ENCODE assay signal across 10 mouse cellular contexts in genomic region chr8:108707576-108708281, GRCm38 (mm10).
DNase-seq lines count a peak whose midpoint lies in the region; ATAC-seq lines count a peak whose summit lies in the region.
"Had no signal": no experiment of that assay in that cellular context is flagged by ENCODE, and none has a peak within 500 bp of the region (broad histone marks: within the 10 kb centered on the region; RNA-seq: fewer than 3 reads in every experiment).

No protein-coding gene starts in this region.

- no peak overlapping the region for H3K4me3 ChIP-seq in kidney, embryonic 14.5 days (ENCODE audit: low read length)
- H3K4me3 ChIP-seq in embryonic facial prominence, embryonic 13.5 days = peak overlapping the region; percentile 84
- 0 out of 2 replicates have a peak overlapping the region, but pooled peaks have one; percentile 5 for H3K4me3 ChIP-seq in intestine, embryonic 16.5 days (ENCODE audit: low read length)

- no peak for DNase-seq in kidney, adult 8-10 months
- DNase-seq in neural tube, embryonic 10.5 days (ENCODE audit: extremely low spot score, low spot score) = peak; percentile 12
- no peak for DNase-seq in right cerebral cortex, adult 2 months (ENCODE audit: low spot score in 2 of 2)
- DNase-seq in frontal cortex, postnatal 14 days (ENCODE audit: low spot score in 2 of 2) = no peak
- no peak for DNase-seq in T-cell, adult 2 months (ENCODE audit: low spot score)
- DNase-seq: cerebellum, postnatal 25 days; kidney, postnatal 36 days had no signal

- H3K27ac ChIP-seq in kidney, embryonic 14.5 days (ENCODE audit: low read depth, low read length) = peak overlapping the region; percentile 52
- peak overlapping the region; percentile 88 for H3K27ac ChIP-seq in embryonic facial prominence, embryonic 13.5 days
- H3K27ac ChIP-seq in intestine, embryonic 16.5 days (ENCODE audit: low read length) = peak overlapping the region; percentile 75

- H3K9me3 ChIP-seq in kidney, embryonic 14.5 days (ENCODE audit: control insufficient read depth, low read length) = no peaks in the 10 kb centered on the region
- no peaks in the 10 kb centered on the region for H3K9me3 ChIP-seq in embryonic facial prominence, embryonic 13.5 days
- no peaks in the 10 kb centered on the region for H3K9me3 ChIP-seq in intestine, embryonic 16.5 days (ENCODE audit: control insufficient read depth, low read length)

- ATAC-seq in kidney, embryonic 14.5 days (ENCODE audit: low FRiP score, low TSS enrichment) = no peak
- no peak for ATAC-seq in embryonic facial prominence, embryonic 13.5 days (ENCODE audit: insufficient number of reproducible peaks, insufficient read depth, low FRiP score, low TSS enrichment, low read depth)
- peak; percentile 36; the same call in 1 of the 2 replicates for ATAC-seq in intestine, embryonic 16.5 days

- no peaks in the 10 kb centered on the region for H3K36me3 ChIP-seq in kidney, embryonic 14.5 days (ENCODE audit: control insufficient read depth, insufficient read depth, low read length)
- H3K36me3 ChIP-seq in embryonic facial prominence, embryonic 13.5 days = no peaks in the 10 kb centered on the region
- no peaks in the 10 kb centered on the region for H3K36me3 ChIP-seq in intestine, embryonic 16.5 days (ENCODE audit: control insufficient read depth, insufficient read depth, low read length)

- H3K4me2 ChIP-seq in kidney, embryonic 14.5 days (replicated peaks; ENCODE audit: low read depth, low read length) = no peak overlapping the region; the same call in 1 of the 2 replicates
- H3K4me2 ChIP-seq in embryonic facial prominence, embryonic 13.5 days = peak overlapping the region; percentile 66
- H3K4me2 ChIP-seq in intestine, embryonic 16.5 days (ENCODE audit: low read depth, low read length) = peak overlapping the region; percentile 69

- peaks cover 63% of the 10 kb centered on the region for H3K4me1 ChIP-seq in kidney, embryonic 14.5 days (ENCODE audit: control insufficient read depth, insufficient read depth, low read length)
- peaks cover 63% of the 10 kb centered on the region for H3K4me1 ChIP-seq in embryonic facial prominence, embryonic 13.5 days
- peaks cover 60% of the 10 kb centered on the region for H3K4me1 ChIP-seq in intestine, embryonic 16.5 days (ENCODE audit: control insufficient read depth, insufficient read depth, low read length)

- 10% methylated on average over 5 of the region's 5 CpGs for WGBS in kidney, embryonic 14.5 days
- 6% methylated on average over 5 of the region's 5 CpGs for WGBS in embryonic facial prominence, embryonic 13.5 days
- 16% methylated on average over 5 of the region's 5 CpGs for WGBS in intestine, embryonic 16.5 days

- no peaks in the 10 kb centered on the region for H3K27me3 ChIP-seq in kidney, embryonic 14.5 days (ENCODE audit: control insufficient read depth, insufficient read depth, low read length)
- H3K27me3 ChIP-seq in embryonic facial prominence, embryonic 13.5 days = no peaks in the 10 kb centered on the region
- no peaks in the 10 kb centered on the region for H3K27me3 ChIP-seq in intestine, embryonic 16.5 days (replicated peaks; ENCODE audit: control insufficient read depth, insufficient read depth, low read length)

- H3K9ac ChIP-seq in kidney, embryonic 14.5 days (ENCODE audit: low read depth, low read length) = no peak overlapping the region
- peak overlapping the region; percentile 99 for H3K9ac ChIP-seq in embryonic facial prominence, embryonic 13.5 days
- no peak overlapping the region for H3K9ac ChIP-seq in intestine, embryonic 16.5 days (ENCODE audit: low read depth, low read length)
